Mouse (Mus musculus): ENCODE results near the gene Oard1. TPM values are rescaled to one million over a fixed set of nuclear protein-coding genes. Genes with fewer than 3 reads are reported as not detected.

Oard1 gene
- polyA plus RNA-seq, 1 experiment: 12.0 TPM

DNA sequence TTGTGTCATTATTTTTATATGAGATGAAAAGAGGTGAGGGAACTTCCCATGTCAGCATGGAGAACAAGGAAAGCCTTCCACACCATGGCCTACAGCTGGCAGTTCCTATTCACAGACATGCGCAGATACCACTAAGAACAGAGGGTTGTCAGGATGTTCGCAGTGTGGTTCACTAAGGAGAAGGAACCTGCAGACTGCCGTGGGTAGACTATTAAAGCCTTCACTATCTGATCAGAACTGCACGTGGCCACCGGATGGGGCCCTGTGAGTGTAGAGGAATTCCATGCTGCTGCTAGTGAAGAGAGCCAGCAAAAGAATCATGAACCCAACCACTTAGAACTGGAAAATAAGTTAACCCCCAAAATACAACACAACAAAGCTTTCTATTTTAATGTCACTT lies 20.4 kb upstream of the Oard1 start:
- Histone ChIP-seq H3K36me3 (ENCODE audit: control insufficient read depth, insufficient read depth, low read length) (peaks cover 80% of the 10 kb centered on the region), H3K27ac (ENCODE audit: control insufficient read depth, insufficient read depth, low read length) (no peak overlapping the region), H3K27me3 (ENCODE audit: control insufficient read depth, insufficient read depth, low read length) (no peaks in the 10 kb centered on the region), H3K4me1 (replicated peaks; ENCODE audit: control insufficient read depth, insufficient read depth, low read length) (no peaks in the 10 kb centered on the region), H3K4me3 (ENCODE audit: control insufficient read depth, insufficient read depth, low read length) (no peak overlapping the region)
- no peak for DNase-seq
- WGBS: 95% methylated on average over 5 of the region's 5 CpGs
- no peak for TF ChIP-seq POLR2A (IDR thresholded peaks at IDR 0.05; ENCODE audit: control insufficient read depth, extremely low read depth, insufficient read depth, low read length, poor library complexity)
- TF ChIP-seq CTCF (IDR thresholded peaks at IDR 0.05; ENCODE audit: borderline replicate concordance, control insufficient read depth, extremely low read depth, insufficient read depth, low read length, poor library complexity): no peak

DNA sequence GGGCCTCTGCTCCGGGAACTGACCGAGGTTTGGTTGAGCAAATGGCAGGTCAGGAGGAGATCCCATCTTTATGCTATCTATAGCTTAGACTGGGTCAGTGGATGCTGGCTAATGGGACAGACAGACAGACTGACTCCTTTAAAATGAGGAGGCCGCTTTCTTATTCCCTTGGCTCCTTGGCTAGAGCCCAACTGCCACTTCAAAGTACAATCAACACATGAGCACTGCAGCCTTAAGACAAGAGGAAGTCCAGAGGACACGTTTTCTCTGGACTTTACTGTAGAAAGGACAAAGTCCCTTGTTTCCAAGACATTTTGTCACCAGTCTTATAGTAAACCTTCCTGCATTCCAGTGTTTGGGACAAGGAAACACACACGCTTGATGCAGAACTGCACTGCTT lies 18.4 kb upstream of the Oard1 start:
- peaks cover 97% of the 10 kb centered on the region for H3K36me3 ChIP-seq (ENCODE audit: control insufficient read depth, insufficient read depth, low read length)
- no peaks in the 10 kb centered on the region for H3K27me3 ChIP-seq (ENCODE audit: control insufficient read depth, insufficient read depth, low read length)
- TF ChIP-seq CTCF (IDR thresholded peaks at IDR 0.05; ENCODE audit: borderline replicate concordance, control insufficient read depth, extremely low read depth, insufficient read depth, low read length, poor library complexity) (no peak), POLR2A (IDR thresholded peaks at IDR 0.05; ENCODE audit: control insufficient read depth, extremely low read depth, insufficient read depth, low read length, poor library complexity) (no peak)
- H3K4me3 ChIP-seq (ENCODE audit: control insufficient read depth, insufficient read depth, low read length): no peak overlapping the region
- no peaks in the 10 kb centered on the region for H3K4me1 ChIP-seq (replicated peaks; ENCODE audit: control insufficient read depth, insufficient read depth, low read length)
- H3K27ac ChIP-seq (ENCODE audit: control insufficient read depth, insufficient read depth, low read length): no peak overlapping the region
- DNase-seq: no peak
- 96% methylated on average over 5 of the region's 5 CpGs for WGBS

DNA sequence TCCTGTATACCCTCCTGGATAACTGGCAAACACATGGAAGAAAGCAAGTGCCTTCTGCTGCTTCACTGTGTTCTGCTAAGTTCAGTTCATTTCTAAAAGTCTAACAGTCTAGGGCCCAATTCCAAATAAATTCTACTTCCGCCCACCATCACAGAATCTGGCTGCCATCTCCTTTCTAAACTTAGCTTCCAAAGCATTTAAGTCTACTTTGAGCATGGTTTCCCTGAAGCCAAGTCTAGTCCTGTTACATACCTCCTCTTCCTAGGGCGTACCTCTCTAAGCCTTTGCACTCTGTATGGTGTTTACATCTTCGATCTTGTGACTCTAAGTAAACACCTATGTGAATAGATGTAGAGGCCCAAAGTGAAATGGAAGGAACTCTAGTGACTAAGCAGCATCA lies 17.2 kb upstream of the Oard1 start:
- no peaks in the 10 kb centered on the region for H3K4me1 ChIP-seq (replicated peaks; ENCODE audit: control insufficient read depth, insufficient read depth, low read length)
- 98% methylated on average over 3 of the region's 3 CpGs for WGBS
- H3K27me3 ChIP-seq (ENCODE audit: control insufficient read depth, insufficient read depth, low read length): no peaks in the 10 kb centered on the region
- no peak overlapping the region for H3K4me3 ChIP-seq (ENCODE audit: control insufficient read depth, insufficient read depth, low read length)
- no peak for DNase-seq
- TF ChIP-seq CTCF (IDR thresholded peaks at IDR 0.05; ENCODE audit: borderline replicate concordance, control insufficient read depth, extremely low read depth, insufficient read depth, low read length, poor library complexity): no peak
- TF ChIP-seq POLR2A (IDR thresholded peaks at IDR 0.05; ENCODE audit: control insufficient read depth, extremely low read depth, insufficient read depth, low read length, poor library complexity): no peak
- peaks cover 92% of the 10 kb centered on the region for H3K36me3 ChIP-seq (ENCODE audit: control insufficient read depth, insufficient read depth, low read length)
- no peak overlapping the region for H3K27ac ChIP-seq (ENCODE audit: control insufficient read depth, insufficient read depth, low read length)

DNA sequence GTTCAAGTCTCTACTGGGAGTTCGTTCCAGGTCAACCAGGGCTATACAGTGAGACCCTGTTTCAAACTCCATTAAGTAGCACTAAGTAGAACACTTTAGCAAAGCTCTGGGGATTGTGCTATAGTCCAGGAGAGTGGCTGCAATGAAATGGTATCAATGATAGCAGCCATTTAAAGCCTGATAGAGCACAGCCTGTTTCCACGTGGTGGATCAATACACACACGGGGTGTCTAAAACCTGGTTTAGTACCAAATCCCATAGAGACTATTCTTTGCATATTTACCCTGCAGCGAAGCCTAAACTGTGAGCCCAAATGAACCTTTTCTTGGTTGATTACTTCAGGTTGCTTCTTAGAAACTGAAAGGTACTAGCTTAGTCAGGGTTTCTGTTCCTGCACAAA lies 8.1 kb upstream of the Oard1 start:
- 93% methylated on average over 4 of the region's 4 CpGs for WGBS
- Histone ChIP-seq H3K4me1 (replicated peaks; ENCODE audit: control insufficient read depth, insufficient read depth, low read length) (peaks cover 4% of the 10 kb centered on the region), H3K27ac (ENCODE audit: control insufficient read depth, insufficient read depth, low read length) (no peak overlapping the region), H3K36me3 (ENCODE audit: control insufficient read depth, insufficient read depth, low read length) (peaks cover 34% of the 10 kb centered on the region), H3K4me3 (ENCODE audit: control insufficient read depth, insufficient read depth, low read length) (no peak overlapping the region), H3K27me3 (ENCODE audit: control insufficient read depth, insufficient read depth, low read length) (no peaks in the 10 kb centered on the region)
- no peak for TF ChIP-seq CTCF (IDR thresholded peaks at IDR 0.05; ENCODE audit: borderline replicate concordance, control insufficient read depth, extremely low read depth, insufficient read depth, low read length, poor library complexity)
- no peak for TF ChIP-seq POLR2A (IDR thresholded peaks at IDR 0.05; ENCODE audit: control insufficient read depth, extremely low read depth, insufficient read depth, low read length, poor library complexity)
- DNase-seq: no peak

DNA sequence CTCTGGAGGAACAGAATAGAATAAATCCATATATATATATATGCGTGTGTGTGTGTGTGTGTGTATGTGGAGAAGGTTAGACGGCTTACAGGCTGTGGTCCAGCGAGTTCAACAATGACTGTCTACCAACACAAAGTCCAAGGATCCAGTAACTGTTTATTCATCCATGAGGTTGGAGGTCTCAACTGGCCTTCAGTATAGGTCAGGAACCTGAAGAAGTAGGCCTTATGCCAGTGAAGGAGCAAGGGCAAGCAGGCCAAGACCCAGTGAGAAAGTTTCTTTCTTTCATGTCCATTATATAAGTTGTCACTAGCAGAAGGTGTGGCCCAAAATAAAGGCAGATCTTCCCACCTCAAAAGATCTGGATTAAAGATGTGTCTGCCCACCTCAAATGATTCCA lies 7.1 kb upstream of the Oard1 start:
- no peak for DNase-seq
- Histone ChIP-seq H3K4me3 (ENCODE audit: control insufficient read depth, insufficient read depth, low read length) (no peak overlapping the region), H3K27me3 (ENCODE audit: control insufficient read depth, insufficient read depth, low read length) (no peaks in the 10 kb centered on the region), H3K27ac (ENCODE audit: control insufficient read depth, insufficient read depth, low read length) (no peak overlapping the region), H3K36me3 (ENCODE audit: control insufficient read depth, insufficient read depth, low read length) (peaks cover 26% of the 10 kb centered on the region), H3K4me1 (replicated peaks; ENCODE audit: control insufficient read depth, insufficient read depth, low read length) (peaks cover 7% of the 10 kb centered on the region)
- 98% methylated on average over 3 of the region's 3 CpGs for WGBS
- TF ChIP-seq CTCF (IDR thresholded peaks at IDR 0.05; ENCODE audit: borderline replicate concordance, control insufficient read depth, extremely low read depth, insufficient read depth, low read length, poor library complexity): no peak
- no peak for TF ChIP-seq POLR2A (IDR thresholded peaks at IDR 0.05; ENCODE audit: control insufficient read depth, extremely low read depth, insufficient read depth, low read length, poor library complexity)

DNA sequence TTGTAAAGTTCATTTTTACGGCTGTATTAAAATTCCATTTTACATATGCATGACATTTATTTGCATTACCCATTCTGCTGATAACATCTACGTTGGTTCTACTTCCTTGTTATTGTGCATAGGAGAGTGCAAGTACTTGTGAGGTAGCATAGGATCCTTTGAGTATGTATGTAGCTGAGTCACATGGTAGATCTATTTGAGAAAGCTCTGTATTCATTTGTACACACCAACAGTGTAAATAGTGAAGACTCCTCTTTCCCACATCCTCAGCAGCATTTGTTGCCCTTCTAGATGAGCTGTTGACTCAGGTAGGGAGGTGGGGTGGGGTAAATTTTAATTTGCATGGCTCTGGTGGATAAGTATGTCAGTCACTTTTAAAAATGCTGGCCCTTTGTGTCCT lies 6.0 kb upstream of the Oard1 start:
- peaks cover 15% of the 10 kb centered on the region for H3K36me3 ChIP-seq (ENCODE audit: control insufficient read depth, insufficient read depth, low read length)
- TF ChIP-seq CTCF (IDR thresholded peaks at IDR 0.05; ENCODE audit: borderline replicate concordance, control insufficient read depth, extremely low read depth, insufficient read depth, low read length, poor library complexity) (no peak), POLR2A (IDR thresholded peaks at IDR 0.05; ENCODE audit: control insufficient read depth, extremely low read depth, insufficient read depth, low read length, poor library complexity) (no peak)
- H3K27me3 ChIP-seq (ENCODE audit: control insufficient read depth, insufficient read depth, low read length): no peaks in the 10 kb centered on the region
- H3K4me3 ChIP-seq (ENCODE audit: control insufficient read depth, insufficient read depth, low read length): no peak overlapping the region
- H3K27ac ChIP-seq (ENCODE audit: control insufficient read depth, insufficient read depth, low read length): no peak overlapping the region
- H3K4me1 ChIP-seq (replicated peaks; ENCODE audit: control insufficient read depth, insufficient read depth, low read length): peaks cover 10% of the 10 kb centered on the region
- WGBS: 74% methylated on average over 2 of the region's 2 CpGs
- DNase-seq: no peak

DNA sequence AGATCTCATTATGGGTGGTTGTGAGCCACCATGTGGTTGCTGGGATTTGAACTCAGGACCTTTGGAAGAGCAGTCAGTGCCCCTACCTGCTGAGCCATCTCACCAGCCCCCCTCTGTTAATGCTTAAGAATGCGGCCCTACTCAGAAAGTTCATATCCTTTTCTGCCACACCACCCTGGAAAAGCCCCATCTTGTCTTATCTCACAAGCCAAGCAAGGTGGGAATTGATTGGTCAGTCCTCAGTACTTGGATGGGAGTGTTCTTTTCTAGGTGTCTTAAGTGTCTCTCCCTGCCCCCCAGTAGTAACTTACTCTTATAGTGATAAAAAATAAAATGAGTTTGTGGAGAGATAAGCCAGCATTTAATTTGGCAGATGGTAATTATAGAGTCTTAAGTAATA lies 5.1 kb upstream of the Oard1 start:
- Histone ChIP-seq H3K27me3 (ENCODE audit: control insufficient read depth, insufficient read depth, low read length) (no peaks in the 10 kb centered on the region), H3K4me3 (ENCODE audit: control insufficient read depth, insufficient read depth, low read length) (no peak overlapping the region), H3K4me1 (replicated peaks; ENCODE audit: control insufficient read depth, insufficient read depth, low read length) (peaks cover 10% of the 10 kb centered on the region), H3K27ac (ENCODE audit: control insufficient read depth, insufficient read depth, low read length) (no peak overlapping the region), H3K36me3 (ENCODE audit: control insufficient read depth, insufficient read depth, low read length) (peaks cover 8% of the 10 kb centered on the region)
- TF ChIP-seq CTCF (IDR thresholded peaks at IDR 0.05; ENCODE audit: borderline replicate concordance, control insufficient read depth, extremely low read depth, insufficient read depth, low read length, poor library complexity): no peak
- TF ChIP-seq POLR2A (IDR thresholded peaks at IDR 0.05; ENCODE audit: control insufficient read depth, extremely low read depth, insufficient read depth, low read length, poor library complexity): no peak
- 93% methylated on average over 1 of the region's 1 CpGs for WGBS
- DNase-seq: no peak
